ENCODE assay signal across 18 mouse cellular contexts in genomic region chr6:30168275-30168674, GRCm38 (mm10).
A peak's percentile ranks its signal among the peaks of the same experiment; 100 is the strongest.
DNase-seq lines count a peak whose midpoint lies in the region; ATAC-seq and TF ChIP-seq lines count a peak whose summit lies in the region.
"Had no signal": no experiment of that assay in that cellular context is flagged by ENCODE, and none has a peak within 500 bp of the region (broad histone marks: within the 10 kb centered on the region; RNA-seq: fewer than 3 reads in every experiment).

No protein-coding gene starts in this region.

- H3K27ac ChIP-seq in lung, postnatal 0 days (ENCODE audit: low read length): no peak overlapping the region
- H3K27ac ChIP-seq in embryonic facial prominence, embryonic 10.5 days (replicated peaks): peak overlapping the region; percentile 71
- H3K27ac ChIP-seq in liver, postnatal 0 days (ENCODE audit: low read depth): no peak overlapping the region
- H3K27ac ChIP-seq: layer of hippocampus, adult 2 months; liver, embryonic 12.5 days; midbrain, embryonic 13.5 days had no signal

- peak; percentile 35; the same call in 1 of the 2 replicates for ATAC-seq in lung, postnatal 0 days
- ATAC-seq in liver, postnatal 0 days: no peak
- ATAC-seq: activated CD4-positive, CD25-positive, alpha-beta regulatory T cell, adult 4 months; liver, embryonic 12.5 days; midbrain, embryonic 13.5 days; Patski had no signal

- 90% methylated on average over 3 of the region's 3 CpGs for WGBS in lung, postnatal 0 days
- WGBS in embryonic facial prominence, embryonic 10.5 days: 87% methylated on average over 3 of the region's 3 CpGs
- 73% methylated on average over 3 of the region's 3 CpGs for WGBS in liver, postnatal 0 days (ENCODE audit: insufficient replicate concordance)

- TF ChIP-seq EP300 in lung, postnatal 0 days (IDR thresholded peaks at IDR 0.05): no peak
- no peak for TF ChIP-seq EP300 in liver, postnatal 0 days (IDR thresholded peaks at IDR 0.05; ENCODE audit: low read depth)

- H3K4me1 ChIP-seq in lung, postnatal 0 days (ENCODE audit: insufficient read depth, low read depth, low read length): no peaks in the 10 kb centered on the region
- peaks cover 74% of the 10 kb centered on the region for H3K4me1 ChIP-seq in embryonic facial prominence, embryonic 10.5 days
- peaks cover 6% of the 10 kb centered on the region for H3K4me1 ChIP-seq in liver, postnatal 0 days (ENCODE audit: insufficient read depth)

- no peak overlapping the region for H3K9ac ChIP-seq in lung, postnatal 0 days (replicated peaks; ENCODE audit: low read depth)
- H3K9ac ChIP-seq in liver, postnatal 0 days (replicated peaks): no peak overlapping the region
- H3K9ac ChIP-seq: liver, embryonic 12.5 days; midbrain, embryonic 13.5 days had no signal

- no peaks in the 10 kb centered on the region for H3K9me3 ChIP-seq in lung, postnatal 0 days (ENCODE audit: low read length)
- H3K9me3 ChIP-seq in embryonic facial prominence, embryonic 10.5 days: no peaks in the 10 kb centered on the region
- no peaks in the 10 kb centered on the region for H3K9me3 ChIP-seq in liver, postnatal 0 days (ENCODE audit: low read length)
- H3K9me3 ChIP-seq: liver, embryonic 12.5 days; midbrain, embryonic 13.5 days had no signal

- peak; percentile 59 for DNase-seq in adrenal gland, postnatal 10 days
- no peak for DNase-seq in adrenal gland, adult (ENCODE audit: inconsistent age in 2 of 2, low spot score in 1 of 2)
- peak; percentile 58 to 62 for DNase-seq in heart, postnatal 10 days
- no peak for DNase-seq in heart, postnatal 25 days (ENCODE audit: low spot score)
- no peak for DNase-seq in lung, postnatal 0 days (ENCODE audit: low spot score)
- DNase-seq in lung, postnatal 14 days: no peak
- no peak for DNase-seq in embryonic facial prominence, embryonic 10.5 days (ENCODE audit: low spot score)
- DNase-seq in liver, postnatal 0 days: no peak
- DNase-seq: cerebellum, adult 9-11 months; embryo, embryonic 11 days; kidney, adult 2 months; right cerebral cortex, adult 18-20 months; thymus, adult 18-20 months had no signal

- H3K4me3 ChIP-seq in lung, postnatal 0 days (ENCODE audit: low read depth, low read length): no peak overlapping the region
- peak overlapping the region; percentile 33; the same call in 1 of the 2 replicates for H3K4me3 ChIP-seq in embryonic facial prominence, embryonic 10.5 days
- no peak overlapping the region for H3K4me3 ChIP-seq in liver, postnatal 0 days (ENCODE audit: low read depth, low read length)
- H3K4me3 ChIP-seq: layer of hippocampus, adult 2 months; liver, embryonic 12.5 days; midbrain, embryonic 13.5 days had no signal

- H3K4me2 ChIP-seq in lung, postnatal 0 days (replicated peaks; ENCODE audit: low read depth, low read length): no peak overlapping the region
- H3K4me2 ChIP-seq in liver, postnatal 0 days (ENCODE audit: low read depth, low read length): no peak overlapping the region
- H3K4me2 ChIP-seq: liver, embryonic 12.5 days; midbrain, embryonic 13.5 days had no signal

- TF ChIP-seq CTCF in lung, postnatal 0 days (IDR thresholded peaks at IDR 0.05): no peak
- TF ChIP-seq CTCF in liver, postnatal 0 days (IDR thresholded peaks at IDR 0.05; ENCODE audit: low read depth): no peak

- H3K36me3 ChIP-seq in lung, postnatal 0 days (ENCODE audit: insufficient read depth, low read length): no peaks in the 10 kb centered on the region
- peaks cover 29% of the 10 kb centered on the region for H3K36me3 ChIP-seq in embryonic facial prominence, embryonic 10.5 days (replicated peaks)
- no peaks in the 10 kb centered on the region for H3K36me3 ChIP-seq in liver, postnatal 0 days (replicated peaks; ENCODE audit: insufficient read depth, low read length)
- H3K36me3 ChIP-seq: liver, embryonic 12.5 days; midbrain, embryonic 13.5 days had no signal

- peaks cover 28% of the 10 kb centered on the region for H3K27me3 ChIP-seq in lung, postnatal 0 days (replicated peaks; ENCODE audit: insufficient read depth, low read length)
- peaks cover 75% of the 10 kb centered on the region for H3K27me3 ChIP-seq in embryonic facial prominence, embryonic 10.5 days (replicated peaks; ENCODE audit: low read depth, poor library complexity, severe bottlenecking)
- peaks cover 53% of the 10 kb centered on the region for H3K27me3 ChIP-seq in liver, postnatal 0 days (ENCODE audit: insufficient read depth, low read length)
- H3K27me3 ChIP-seq: Patski had no signal

- intact Hi-C loops in heart, postnatal 10 days (cut with DNase I): no loop called here
- intact Hi-C loops in heart, postnatal 25 days (cut with DNase I): no loop called here

Comparison
In these comparisons a context has a peak if more than half of its experiments do, and no peak if none do; other contexts are left out.
1. DNase-seq: peak in adrenal gland, postnatal 10 days (single experiment) and heart, postnatal 10 days (2 of 2); none in adrenal gland, adult (0 of 2), heart, postnatal 25 days (single experiment), lung, postnatal 0 days (single experiment), lung, postnatal 14 days (single experiment), embryonic facial prominence, embryonic 10.5 days (single experiment) and liver, postnatal 0 days (single experiment).